Mouse (Mus musculus) Patski (cell line): ENCODE results near the gene Aig1. TPM values are rescaled to one million over a fixed set of nuclear protein-coding genes. Genes with fewer than 3 reads are reported as not detected.

Source experiments
- ATAC-seq: fragments of 100-300 bp; one replicate; pipeline ENCODE4 v1.8.0; 2021
- CTCF ChIA-PET: fragments of 350-600 bp; sonication (Branson Sonifier 250); formaldehyde crosslinking; loops from one replicate; lab custom pipeline; 2022; ENCODE audit warnings: inconsistent platforms; lab: Charles Lee
- POLR2A ChIA-PET: fragments of 350-600 bp; sonication (Branson Sonifier 250); formaldehyde crosslinking; loops from one replicate; lab custom pipeline; 2022; ENCODE audit warnings: antibody characterized with exemption, inconsistent platforms; lab: Charles Lee
- DNase-seq: peaks from one replicate; pipeline ENCODE4 v3.0.0-alpha.2; 2011; ENCODE audit warnings: low read depth, low spot score
- H3K27me3 ChIP-seq: fragments of 371-371 bp; one replicate; pipeline ENCODE4 v1.5.1; 2021
- CTCF ChIP-seq: fragments of 100-300 bp; IDR thresholded peaks from one replicate; pipeline ENCODE4 v1.5.1; 2021
- in situ Hi-C: fragments of 300-500 bp; cut with MboI; formaldehyde crosslinking; loops from 3 replicates; pipeline ENCODE4 v1.11.1; 2018; ENCODE audit warnings: low pct_unique_long_range_greater_than_20kb, mixed read lengths
- polyA plus RNA-seq: library from polyadenylated mRNA; unstranded; gene quantifications from one replicate; pipeline ENCODE4 v1.2.3, GENCODE M21; 2021

The Aig1 gene
- polyA plus RNA-seq, 1 experiment from 2014 or later: 17.8 TPM

- POLR2A ChIA-PET: no interaction called here
- DNase-seq (no peak), ATAC-seq (no peak)
- CTCF ChIA-PET: interaction anchor here (1.1 kb wide), 1 partner anchor 311 kb away, joined by 3 read pairs; no protein-coding TSS in a partner anchor
- no peak for TF ChIP-seq CTCF
- in situ Hi-C loops: no loop called here
- H3K27me3 ChIP-seq: no peaks in the 10 kb centered on the region
Observed at GRCm38 (mm10) chr10:13875038-13875420, 6.2 kb upstream of the Aig1 start.

- no peak for ATAC-seq
- TF ChIP-seq CTCF: no peak
- POLR2A ChIA-PET: no interaction called here
- in situ Hi-C loops: no loop called here
- no peak for DNase-seq
- no peaks in the 10 kb centered on the region for H3K27me3 ChIP-seq
- CTCF ChIA-PET: interaction anchor here (1.1 kb wide), 1 partner anchor 310 kb away, joined by 3 read pairs; no protein-coding TSS in a partner anchor
Observed at GRCm38 (mm10) chr10:13874301-13875037, 5.7 kb upstream of the Aig1 start.

GRCm38 (mm10) chr10:13870531-13870930 is 1.8 kb upstream of the Aig1 start:
- in situ Hi-C loops: no loop called here
- ATAC-seq (no peak), DNase-seq (no peak)
- H3K27me3 ChIP-seq: no peaks in the 10 kb centered on the region
- CTCF ChIA-PET: no interaction called here
- POLR2A ChIA-PET: no interaction called here
- TF ChIP-seq CTCF: peak; percentile 26

- ChIA-PET CTCF (interaction anchor here (1.6 kb wide), 1 partner anchor 18 kb away, joined by 3 read pairs; no protein-coding TSS in a partner anchor), POLR2A (no interaction called here)
- in situ Hi-C loops: no loop called here
- ATAC-seq (peak; percentile 68), DNase-seq (peak; percentile 49)
- TF ChIP-seq CTCF: no peak
- no peaks in the 10 kb centered on the region for H3K27me3 ChIP-seq
Observed at GRCm38 (mm10) chr10:13869322-13870035, 699 bp upstream of the Aig1 start.

- in situ Hi-C loops: no loop called here
- ChIA-PET CTCF (no interaction called here), POLR2A (no interaction called here)
- no peak for DNase-seq
- no peak for ATAC-seq
- no peaks in the 10 kb centered on the region for H3K27me3 ChIP-seq
- no peak for TF ChIP-seq CTCF
Observed at GRCm38 (mm10) chr10:13866391-13866790, 2.4 kb downstream of the Aig1 start.

GRCm38 (mm10) chr10:13861115-13861909 is 7.5 kb downstream of the Aig1 start:
- CTCF ChIA-PET: no interaction called here
- no peaks in the 10 kb centered on the region for H3K27me3 ChIP-seq
- no peak for TF ChIP-seq CTCF
- DNase-seq (no peak), ATAC-seq (no peak)
- in situ Hi-C loops: no loop called here
- POLR2A ChIA-PET: no interaction called here

GRCm38 (mm10) chr10:13856438-13856837 is 12.3 kb downstream of the Aig1 start:
- no peak for ATAC-seq
- ChIA-PET POLR2A (no interaction called here), CTCF (interaction anchor here (0.7 to 1.0 kb wide), 2 partner anchors 11 to 49 kb away, joined by 3 read pairs; no protein-coding TSS in a partner anchor)
- DNase-seq: no peak
- in situ Hi-C loops: no loop called here
- H3K27me3 ChIP-seq: no peaks in the 10 kb centered on the region
- TF ChIP-seq CTCF: no peak

DNA sequence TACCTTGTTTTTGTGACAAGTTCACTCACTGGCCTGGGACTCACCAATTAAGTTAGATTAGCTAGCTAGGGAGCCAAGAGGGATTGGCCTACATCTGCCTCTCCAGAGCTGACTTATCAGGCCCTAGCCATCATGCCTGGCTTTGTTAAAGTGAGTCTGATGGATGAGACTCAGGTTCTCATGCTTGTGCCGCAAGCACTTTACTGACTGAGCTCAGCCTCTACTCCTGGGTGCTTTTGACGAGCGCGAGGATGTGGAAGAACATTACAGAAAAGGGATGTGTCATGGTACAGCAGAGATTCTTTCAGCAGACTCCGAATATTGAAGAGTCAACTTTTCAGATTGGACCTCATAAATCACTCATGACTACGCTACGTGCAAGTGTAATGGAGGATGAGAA is 12.8 kb downstream of the Aig1 start:
- no peak for TF ChIP-seq CTCF
- POLR2A ChIA-PET: no interaction called here
- CTCF ChIA-PET: interaction anchor here (0.7 to 1.0 kb wide), 2 partner anchors 11 to 49 kb away, joined by 3 read pairs; no protein-coding TSS in a partner anchor
- ATAC-seq (no peak), DNase-seq (no peak)
- H3K27me3 ChIP-seq: no peaks in the 10 kb centered on the region
- in situ Hi-C loops: no loop called here

- POLR2A ChIA-PET: no interaction called here
- DNase-seq: no peak
- H3K27me3 ChIP-seq: no peaks in the 10 kb centered on the region
- TF ChIP-seq CTCF: no peak
- in situ Hi-C loops: no loop called here
- CTCF ChIA-PET: no interaction called here
- ATAC-seq: no peak
Observed at GRCm38 (mm10) chr10:13855111-13855510, 13.7 kb downstream of the Aig1 start.

GRCm38 (mm10) chr10:13850071-13850470 is 18.7 kb downstream of the Aig1 start:
- in situ Hi-C loops: no loop called here
- ATAC-seq: no peak
- POLR2A ChIA-PET: interaction anchor here (0.7 kb wide), 1 partner anchor 296 kb away, joined by 3 read pairs; no protein-coding TSS in a partner anchor
- no peak for TF ChIP-seq CTCF
- CTCF ChIA-PET: no interaction called here
- no peak for DNase-seq
- H3K27me3 ChIP-seq: no peaks in the 10 kb centered on the region
